Mouse (Mus musculus) regulatory T cell (primary cell): ENCODE results near the gene Gpr39.
"Not testable (repeated sequence)": the region's sequence is repeated elsewhere in the genome, so short reads cannot be mapped to it uniquely, and the experiment has no call there.

Source experiments
- in situ Hi-C: fragments of 300-600 bp; cut with MboI, MseI; formaldehyde crosslinking; loops from one replicate; pipeline ENCODE4 v1.15.1; 2025; ENCODE audit warnings: high pct_unique_total_duplicates

Gene Gpr39

DNA sequence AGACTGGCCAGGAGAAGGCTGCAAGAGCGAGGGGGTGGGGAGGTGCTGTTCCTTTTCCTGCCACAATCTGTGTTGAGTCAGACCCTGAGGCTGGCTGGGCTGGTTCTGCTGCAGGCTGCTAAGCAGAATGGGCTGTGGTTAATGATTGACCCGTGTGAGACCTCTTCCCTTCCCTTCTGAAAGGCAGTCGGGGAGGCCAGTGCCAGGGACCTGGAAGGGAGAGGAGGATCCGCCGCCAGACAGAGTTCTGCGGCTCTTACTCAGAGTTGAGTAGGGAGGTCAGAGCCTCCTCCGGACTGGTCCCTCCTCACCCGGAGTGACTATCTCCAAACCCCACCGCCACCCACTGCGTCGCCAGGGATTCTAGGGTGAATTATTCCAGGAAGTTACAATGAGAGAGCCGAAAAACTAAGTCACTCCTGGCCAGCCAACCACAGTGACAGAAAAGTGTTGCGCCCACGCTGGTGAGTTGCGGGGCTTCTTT lies at the start of gene Gpr39:
Gpr39 (plus strand) TSS at position 206 of the 484 bp plus-strand sequence.
- in situ Hi-C loops, result no loop called here

DNA sequence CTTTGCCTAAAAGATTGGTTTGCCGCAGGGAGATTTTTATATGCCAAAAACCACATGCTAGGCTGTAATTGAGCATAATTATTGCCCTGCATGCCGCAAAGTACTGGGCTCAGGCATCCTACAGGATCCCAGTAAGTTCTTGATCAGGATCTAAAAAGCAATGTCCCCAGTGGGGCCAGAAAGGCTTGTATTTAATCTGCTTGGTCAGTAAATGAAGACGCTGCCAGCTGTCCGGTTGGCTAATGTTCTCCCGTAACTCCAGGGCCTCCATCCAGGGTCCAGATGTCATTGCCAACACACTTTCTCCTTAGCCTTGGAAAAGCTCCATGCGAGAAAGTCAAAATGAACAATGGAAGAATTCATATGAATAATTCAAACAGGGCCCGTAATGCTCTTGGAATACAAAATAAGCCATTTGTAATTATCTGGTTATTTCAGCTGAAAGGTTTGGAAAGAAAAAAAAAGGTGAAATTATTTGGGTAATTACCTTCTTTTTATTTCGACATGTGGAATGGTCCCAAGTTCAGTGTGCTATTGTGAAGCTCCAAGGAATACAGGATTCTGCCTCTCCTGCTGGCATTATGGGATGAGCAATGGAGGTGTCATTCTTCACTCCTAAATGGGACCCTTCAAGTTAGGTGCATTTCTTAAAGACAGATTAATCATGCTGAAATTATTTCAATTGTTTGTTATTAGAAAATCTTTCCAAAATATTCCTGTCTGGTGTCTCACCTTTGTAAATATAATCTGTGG lies 37.1 kb upstream of the Gpr39 start:
- in situ Hi-C loops, result loop anchor here (10.0 kb wide), 1 partner anchor 275 kb away; the partner anchor contains the start of gene Lypd1

DNA sequence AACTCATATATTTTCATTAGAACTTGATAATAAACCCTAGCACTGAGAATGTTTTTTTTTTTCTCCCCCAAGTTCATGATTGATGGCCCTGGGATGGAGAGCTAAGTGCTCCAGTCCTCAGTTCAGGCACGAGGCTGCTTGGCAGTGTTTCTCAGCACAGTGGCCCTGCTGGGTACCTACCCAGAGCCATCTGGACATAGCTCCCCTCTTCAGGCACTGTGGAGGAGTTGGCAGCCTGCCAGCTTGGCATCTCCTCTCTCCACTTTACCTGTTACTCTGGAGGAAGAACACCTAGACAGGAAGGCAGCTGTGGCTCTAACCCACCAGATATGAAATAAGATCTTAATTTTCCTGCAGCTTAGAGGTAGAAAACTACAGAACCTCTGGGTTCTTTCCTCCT lies 33.2 kb upstream of the Gpr39 start:
- in situ Hi-C loops, result no loop called here

DNA sequence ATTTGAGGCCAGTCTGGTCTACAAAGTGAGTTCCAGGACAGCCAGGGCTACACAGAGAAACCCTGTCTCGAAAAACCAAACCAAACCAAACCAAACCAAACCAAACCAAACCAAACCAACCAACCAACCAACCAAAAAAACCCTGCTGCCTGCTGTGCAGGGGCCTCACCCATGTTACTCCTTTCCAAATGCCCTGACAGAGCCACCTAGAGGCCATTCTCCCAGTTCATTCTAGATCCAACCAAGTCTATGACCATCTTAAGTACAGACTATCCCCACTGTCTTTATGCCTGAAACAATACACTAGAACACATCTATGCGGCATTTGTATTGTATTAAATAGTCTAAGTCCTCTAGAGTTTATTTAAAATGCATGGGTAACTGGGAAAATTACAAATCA lies 30.0 kb upstream of the Gpr39 start:
- in situ Hi-C loops, result not testable (repeated sequence)

DNA sequence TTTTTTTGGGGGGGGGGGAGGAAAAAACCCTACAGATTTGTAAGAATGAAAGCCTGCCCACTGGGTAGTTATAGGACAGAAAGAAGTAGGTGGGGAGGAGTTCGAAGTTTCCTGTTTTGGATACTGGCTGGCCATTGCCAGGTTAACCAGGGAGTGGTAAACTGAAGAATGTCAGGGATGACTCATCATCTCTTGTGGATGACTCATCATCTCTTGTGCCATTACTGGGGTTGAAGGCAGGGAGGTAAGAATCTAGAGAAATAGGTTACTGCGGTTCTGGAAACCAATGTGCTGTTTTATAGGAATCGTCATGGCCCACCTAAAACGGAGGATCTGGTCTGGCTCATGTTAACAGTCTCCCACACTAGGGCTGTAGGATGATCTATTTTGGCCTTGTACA lies 28.8 kb upstream of the Gpr39 start:
- in situ Hi-C loops, result no loop called here

DNA sequence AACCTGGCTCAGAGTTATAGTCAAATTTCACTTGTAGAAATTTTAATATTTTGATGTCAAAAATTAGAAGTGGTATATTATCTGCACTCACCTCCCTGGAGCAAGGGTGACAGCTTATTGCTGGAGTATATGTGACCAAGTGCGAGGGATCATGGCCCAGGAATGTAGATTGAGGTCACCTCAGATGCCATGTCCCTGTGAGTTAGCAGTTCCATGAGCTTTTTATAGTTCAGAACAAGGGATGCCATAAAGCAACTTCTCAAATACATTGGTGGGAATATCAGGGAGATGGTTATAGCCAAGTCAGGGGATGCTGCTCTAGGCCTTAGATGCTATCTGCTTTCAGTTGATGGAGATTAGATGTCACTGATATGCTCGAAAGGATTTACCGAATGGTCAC lies 27.7 kb upstream of the Gpr39 start:
- in situ Hi-C loops, result no loop called here

DNA sequence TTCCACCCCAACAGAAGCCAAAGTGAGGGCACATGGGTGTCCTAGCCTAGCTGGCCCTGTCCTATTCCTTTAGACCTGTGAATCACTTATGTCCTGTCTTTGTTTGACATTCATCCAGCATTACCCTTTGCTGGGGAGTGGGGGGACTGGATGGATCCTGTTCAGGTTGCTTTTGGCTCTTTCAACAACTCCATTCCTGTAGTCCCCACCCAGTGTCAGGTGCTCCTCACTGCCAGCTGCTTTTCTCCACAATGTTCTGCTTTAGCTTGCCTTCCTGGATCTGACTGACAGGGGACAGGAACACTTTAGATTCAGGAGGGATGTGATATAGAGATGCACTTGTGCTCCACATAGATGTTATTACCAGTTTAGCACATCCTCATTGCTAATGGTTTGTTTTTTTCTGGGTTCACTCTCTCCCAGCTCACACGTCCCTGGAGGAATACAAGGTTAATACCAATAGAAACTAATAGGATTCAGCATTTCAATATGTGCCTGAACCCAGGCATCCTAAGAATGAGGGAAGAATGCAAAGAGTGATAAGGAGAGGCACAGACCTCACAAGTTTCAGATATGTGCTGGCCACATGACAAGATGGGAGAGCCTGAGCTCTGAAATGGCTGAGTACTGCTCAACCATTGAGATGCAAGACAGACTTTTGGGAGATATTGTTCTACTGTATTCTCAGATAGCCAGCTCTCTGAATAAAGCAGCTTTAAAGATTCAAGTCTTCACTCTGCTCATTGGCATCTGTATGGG lies 23.8 kb upstream of the Gpr39 start:
- in situ Hi-C loops, result no loop called here

DNA sequence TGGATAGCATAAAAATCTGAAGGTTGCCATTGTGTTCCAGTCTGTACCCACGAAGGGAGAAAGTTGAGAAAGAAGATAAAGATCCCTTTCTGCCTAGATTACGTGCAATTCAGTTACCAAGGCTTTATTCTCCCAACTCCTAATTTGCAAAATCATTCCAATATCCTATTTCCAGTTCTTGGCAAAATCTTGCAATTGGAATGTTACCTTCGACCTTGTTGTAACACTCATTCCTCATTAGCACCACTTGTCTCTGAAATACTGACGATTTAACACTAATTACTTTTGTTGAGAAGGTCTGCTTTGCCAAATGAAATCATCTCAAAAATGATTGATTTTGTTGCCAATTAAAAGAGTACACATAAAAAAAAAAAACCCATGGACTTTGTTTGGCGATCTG lies 19.4 kb upstream of the Gpr39 start:
- in situ Hi-C loops, result no loop called here

DNA sequence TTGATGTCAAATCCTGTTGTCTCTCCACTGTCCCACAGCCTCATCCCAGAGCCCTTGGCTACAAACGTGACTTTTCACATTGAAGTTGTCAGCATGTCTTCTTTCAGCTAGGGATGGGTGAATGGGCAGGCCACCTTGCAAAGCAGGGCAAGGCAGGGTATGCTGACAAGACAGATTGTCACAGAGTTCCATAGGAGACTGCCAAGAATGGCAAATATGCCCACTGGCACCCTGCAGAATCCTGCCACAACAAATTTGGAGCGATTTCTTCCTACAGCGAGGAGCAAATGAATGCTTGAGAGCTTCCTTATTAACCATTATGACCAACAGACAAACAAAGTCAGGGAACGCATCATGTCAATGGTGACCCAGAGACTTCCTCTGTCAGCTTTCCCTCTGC lies 16.6 kb upstream of the Gpr39 start:
- in situ Hi-C loops, result no loop called here

DNA sequence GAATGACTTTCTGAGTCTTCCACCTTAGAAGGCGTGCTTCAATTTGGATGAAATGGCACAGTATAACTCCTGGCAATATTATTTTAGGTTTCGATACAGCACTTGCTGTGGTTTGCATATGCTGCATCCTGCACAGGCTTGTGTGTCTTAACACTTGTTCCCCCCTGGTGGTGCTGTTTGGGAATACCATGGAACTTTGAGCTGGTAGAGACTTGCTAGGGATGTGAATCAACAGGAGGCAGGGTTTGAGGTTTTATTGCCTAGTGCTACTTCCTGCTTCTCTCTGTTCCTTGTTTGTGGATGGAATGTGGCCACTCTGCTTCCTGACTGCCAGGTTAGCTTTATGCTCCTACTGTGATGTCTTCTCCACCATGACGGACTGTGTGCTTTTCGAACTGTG lies 15.9 kb upstream of the Gpr39 start:
- in situ Hi-C loops, result no loop called here

DNA sequence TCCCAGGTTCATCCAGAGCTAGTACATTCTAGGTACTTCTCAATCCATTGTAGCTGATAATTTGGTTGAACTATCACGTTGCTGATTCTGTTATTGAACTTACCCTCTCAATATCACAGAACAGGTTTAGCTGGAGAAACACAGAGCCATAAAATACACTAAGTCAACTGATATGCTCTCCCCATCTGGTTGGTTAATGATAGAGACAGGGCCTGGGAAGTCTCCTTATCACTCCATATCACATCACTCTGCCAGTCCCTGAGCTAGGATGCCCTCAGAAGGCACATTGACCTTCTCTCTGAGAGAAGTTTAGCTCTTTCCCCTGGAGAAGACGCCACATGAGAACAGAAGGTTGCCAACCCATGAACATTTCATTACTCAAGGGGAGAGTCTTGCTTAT lies 14.7 kb upstream of the Gpr39 start:
- in situ Hi-C loops, result no loop called here

DNA sequence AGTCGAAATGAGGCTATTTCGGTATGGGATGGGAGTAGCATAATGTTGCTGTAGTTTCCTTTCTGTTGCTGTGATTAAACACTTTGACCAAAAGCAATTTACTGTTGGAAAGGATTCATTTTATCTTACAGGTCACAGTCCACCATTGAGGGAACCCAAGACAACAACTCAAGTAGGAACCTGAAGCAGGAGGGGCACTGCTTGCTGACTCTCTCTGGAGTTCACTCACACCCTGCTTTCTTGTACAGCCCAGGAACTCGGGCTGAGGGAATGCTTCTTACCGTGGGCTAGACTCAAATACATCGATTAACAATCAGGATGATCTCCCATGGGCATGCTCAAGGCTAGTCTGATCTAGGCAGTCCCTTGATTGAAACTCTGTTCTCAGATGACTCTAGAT lies 14.1 kb upstream of the Gpr39 start:
- in situ Hi-C loops, result no loop called here

DNA sequence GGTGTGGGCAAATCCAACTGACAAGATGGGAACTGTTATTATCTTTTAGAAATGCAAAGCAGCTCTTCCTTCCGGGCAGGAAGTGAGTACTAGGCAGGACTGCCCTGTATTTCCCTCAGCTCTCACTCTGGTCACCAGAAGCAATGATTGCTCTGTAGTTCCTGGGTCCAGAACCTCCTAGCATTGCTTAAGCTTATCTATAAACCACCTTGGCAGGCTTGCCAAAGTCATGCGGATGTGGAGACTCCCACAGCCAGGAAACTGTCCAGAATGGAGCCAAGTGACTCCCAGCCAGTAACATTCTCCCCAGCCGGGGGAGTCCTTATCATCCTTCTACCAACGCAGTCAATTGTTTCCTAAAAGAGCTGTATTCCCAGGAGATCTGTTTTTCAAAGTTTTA lies 13.7 kb upstream of the Gpr39 start:
- in situ Hi-C loops, result no loop called here

DNA sequence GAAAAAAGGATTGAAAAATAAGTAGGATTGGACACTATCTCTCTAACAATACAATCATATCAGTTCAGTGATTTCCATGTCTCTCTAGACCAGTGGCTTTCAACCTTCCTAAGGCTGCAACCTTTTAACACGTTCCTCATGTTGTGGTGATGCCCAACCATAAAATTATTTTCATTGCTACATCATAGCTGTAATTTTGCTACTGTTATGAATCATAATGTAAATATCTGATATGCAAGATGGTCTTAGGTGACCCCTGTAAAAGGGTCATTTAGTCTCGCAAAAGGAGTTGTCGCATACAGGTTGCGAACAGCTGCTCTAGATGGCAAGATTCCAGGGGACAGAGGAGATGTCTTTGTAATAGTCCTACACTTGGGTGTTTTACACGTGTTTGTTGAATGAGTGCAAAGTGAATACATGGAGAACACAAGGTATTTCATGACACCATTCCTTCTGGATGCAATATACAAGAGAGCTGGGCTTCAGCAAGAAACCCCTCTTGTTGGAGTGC lies 11.6 kb upstream of the Gpr39 start:
- in situ Hi-C loops, result no loop called here

DNA sequence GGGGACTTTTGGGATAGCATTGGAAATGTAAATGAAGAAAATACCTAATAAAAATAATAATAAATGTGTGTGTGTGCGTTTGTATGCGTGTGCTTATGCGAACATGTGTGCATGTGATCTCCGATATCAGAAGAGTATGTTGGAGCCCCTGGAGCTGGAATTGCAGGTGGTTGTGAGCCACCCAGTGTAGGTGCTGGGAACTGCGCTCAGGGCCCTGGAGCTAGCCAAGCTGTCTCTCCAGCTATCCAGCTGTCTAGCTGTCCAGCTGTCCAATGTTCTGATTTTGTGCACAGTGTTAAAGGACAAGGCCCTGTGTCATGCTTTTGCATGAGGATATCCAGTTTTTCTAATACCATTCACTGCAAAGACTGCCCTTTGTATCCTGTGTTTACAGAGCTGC lies 7.8 kb upstream of the Gpr39 start:
- in situ Hi-C loops, result no loop called here

DNA sequence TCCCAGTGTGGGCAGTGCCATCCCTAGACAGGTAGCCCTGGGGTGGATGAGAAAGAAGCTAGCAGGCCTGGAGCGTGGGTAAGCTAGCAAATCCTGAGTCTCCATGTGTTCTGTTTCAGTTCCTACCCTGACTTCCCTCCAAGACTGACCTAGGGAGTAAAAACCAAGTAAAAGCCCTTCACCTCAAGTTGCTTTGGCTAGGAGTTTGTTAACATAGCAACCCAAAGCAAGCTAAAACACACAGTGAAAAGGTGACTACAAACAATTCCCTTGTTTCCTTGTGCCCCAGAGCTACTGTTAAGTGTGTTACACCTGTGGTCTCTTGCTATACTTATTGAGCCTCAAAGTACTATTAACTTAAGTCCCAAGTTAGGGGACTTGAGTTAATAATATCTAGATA lies 1.6 kb upstream of the Gpr39 start:
- in situ Hi-C loops, result no loop called here

DNA sequence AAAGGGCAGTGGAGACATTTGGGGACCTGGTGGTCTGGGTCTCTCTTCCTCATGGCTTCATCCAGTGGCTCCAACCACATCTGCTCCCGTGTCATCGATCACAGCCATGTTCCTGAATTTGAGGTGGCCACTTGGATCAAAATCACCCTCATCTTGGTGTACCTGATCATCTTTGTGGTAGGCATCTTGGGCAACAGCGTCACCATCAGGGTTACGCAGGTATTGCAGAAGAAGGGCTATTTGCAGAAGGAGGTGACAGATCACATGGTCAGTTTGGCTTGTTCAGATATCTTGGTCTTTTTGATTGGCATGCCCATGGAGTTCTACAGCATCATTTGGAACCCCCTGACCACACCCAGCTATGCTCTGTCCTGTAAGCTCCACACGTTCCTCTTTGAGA lies 491 bp downstream of the Gpr39 start:
- in situ Hi-C loops, result no loop called here

DNA sequence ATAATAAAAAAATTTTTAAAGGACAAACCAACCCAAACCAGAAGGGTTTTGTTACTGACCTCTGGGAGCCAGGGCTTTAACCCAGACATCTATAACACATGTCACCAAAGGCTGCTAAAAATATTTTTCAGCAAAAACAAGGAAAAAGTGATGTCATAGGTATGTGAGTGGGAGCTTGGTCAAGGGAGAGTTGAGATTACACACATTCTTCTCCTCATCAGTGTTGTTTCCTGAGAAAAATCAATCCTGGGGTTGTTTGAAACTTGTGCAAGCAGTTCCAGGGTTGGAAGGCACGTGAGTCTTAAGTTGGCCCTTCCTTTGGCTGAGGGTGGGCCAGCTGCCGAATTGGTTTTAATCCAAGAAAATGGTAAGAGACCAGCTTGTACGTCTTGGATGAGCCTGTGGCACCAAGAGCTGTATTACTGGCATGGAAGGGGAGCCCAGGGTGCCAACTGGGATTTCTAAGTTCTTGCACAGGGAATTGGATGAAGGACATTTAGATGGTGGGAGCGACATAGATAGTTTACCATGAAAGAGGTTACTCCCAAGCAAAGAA lies 2.8 kb downstream of the Gpr39 start:
- in situ Hi-C loops, result no loop called here

DNA sequence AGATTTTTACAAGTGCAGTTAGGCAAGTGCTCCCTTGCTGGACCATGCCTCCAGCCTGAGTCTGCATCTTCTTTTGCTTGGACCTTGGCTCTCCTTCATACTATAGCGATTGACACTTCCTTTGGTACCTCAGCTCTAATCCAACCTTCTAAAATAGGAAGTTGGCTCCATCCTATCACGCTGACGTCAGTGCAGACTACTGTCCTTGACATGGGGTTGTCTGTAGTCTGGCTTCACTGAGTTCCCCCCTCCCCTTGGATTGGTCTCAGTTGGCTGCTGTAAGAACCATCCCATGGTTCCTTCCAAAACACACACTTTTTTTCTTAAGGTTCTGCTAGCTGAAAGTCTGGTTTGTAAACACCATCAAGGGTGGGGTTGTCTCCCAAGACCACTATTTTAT lies 7.6 kb downstream of the Gpr39 start:
- in situ Hi-C loops, result no loop called here

DNA sequence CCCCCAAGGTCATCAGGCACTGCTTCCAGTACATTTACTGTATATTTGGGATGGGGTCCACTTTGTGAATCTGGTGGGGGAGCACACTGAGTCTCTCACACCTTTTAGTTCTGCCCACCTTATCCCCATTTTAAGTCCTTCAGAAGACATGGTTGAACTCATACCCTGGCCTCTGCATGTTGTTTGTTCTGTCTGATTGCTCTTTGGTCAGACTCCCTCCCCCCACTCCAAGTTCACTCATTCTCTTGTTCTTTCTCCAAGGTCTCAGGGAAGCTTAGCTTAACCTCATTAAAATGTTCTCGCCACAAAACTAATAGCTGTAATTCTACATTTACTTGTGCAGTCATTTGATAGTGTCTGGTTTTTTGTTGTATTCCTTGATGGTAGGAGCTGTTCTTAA lies 8.5 kb downstream of the Gpr39 start:
- in situ Hi-C loops, result no loop called here

DNA sequence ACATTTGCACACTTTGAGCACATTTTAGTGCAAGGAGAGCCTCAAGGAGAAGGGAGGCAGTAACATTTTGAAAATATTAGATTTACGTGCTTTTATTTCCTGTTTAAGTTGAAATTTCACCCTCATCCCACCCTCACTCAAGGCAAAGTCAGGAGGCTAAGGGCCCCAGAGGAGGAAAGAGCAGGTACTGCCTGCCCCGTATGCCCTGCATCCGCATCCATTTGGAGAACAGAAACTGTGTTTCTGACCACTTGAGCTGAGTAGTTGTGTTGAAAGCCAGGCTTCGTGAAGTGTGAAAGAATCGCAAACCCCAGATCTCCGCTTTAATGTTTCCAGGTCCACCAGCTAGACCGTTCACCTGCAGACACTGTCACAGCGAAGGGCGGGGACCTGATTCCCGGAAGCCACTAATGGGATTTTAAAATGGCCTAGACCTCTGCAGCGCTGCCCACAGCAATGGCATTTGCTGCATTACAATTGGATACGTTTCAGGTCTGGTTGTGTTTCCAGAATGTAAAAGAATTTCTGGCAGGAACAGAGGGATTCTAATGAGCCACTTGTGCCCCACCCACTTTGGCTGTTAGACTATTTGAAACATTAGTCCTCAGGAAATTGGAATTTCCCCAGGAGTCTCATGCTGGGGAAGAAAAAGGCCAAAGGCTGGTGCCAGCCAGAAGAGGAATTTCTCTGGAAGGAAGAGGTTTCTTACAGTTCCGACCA lies 11.1 kb downstream of the Gpr39 start:
- in situ Hi-C loops, result no loop called here

DNA sequence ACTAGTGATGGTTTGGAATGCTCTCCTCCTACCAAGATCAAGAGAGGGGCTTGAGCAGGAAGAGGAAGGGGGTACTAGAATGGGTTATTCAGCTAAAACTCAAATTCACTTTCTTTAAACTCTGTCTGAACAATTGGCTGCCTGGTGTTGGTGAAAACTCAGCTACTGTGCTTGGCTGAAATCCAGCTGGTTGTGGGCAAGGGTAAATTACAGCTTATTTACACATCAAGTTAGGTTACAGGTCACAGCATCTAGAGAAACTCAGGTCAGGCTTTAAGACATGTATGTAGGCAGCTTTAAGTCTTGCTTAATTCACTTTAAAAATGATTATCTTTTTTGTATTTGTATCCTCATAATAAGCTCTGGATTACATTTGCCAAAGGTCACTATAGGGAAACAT lies 16.7 kb downstream of the Gpr39 start:
- in situ Hi-C loops, result no loop called here
